Mouse (Mus musculus): Measurements from ENCODE around the gene Nckap5l.
"Not testable (repeated sequence)": the region's sequence is repeated elsewhere in the genome, so short reads cannot be mapped to it uniquely, and the experiment has no call there.

Gene Nckap5l

DNA sequence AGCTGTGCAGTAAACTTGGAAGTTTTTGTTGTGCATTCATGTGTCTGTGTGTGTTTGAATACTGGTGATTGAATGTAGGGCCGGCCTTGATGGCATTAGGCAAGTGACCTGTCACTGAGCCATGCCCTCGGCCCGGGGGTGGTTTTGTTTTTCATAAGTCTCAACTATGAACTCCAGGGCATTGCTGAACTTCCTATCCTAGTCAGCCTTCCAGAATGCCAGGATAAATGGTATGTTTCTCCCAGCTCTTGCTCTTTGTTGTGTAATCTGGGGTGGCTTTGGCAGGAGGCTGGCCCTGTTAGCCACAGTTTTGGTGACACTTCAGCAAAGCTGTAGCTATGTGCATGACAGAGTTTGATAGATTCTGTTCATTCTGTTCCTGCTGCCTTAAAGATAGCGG, 60.7 kb downstream of the Nckap5l start:
- no peak for DNase-seq (ENCODE audit: low spot score in 2 of 2)

GRCm38 (mm10) chr15:99396462-99396861, 61.1 kb downstream of the Nckap5l start:
- DNase-seq (ENCODE audit: low spot score in 2 of 2), result no peak

- peak in 1 of 2 experiments; percentile 43 for DNase-seq (ENCODE audit: low spot score in 2 of 2)
Measured at GRCm38 (mm10) chr15:99393386-99394252, 63.9 kb downstream of the Nckap5l start.

GRCm38 (mm10) chr15:99392486-99393385, 64.8 kb downstream of the Nckap5l start, which contains the start of gene Tmbim6:
Gene Tmbim6 (plus strand): TSS chr15:99392882.
- DNase-seq (ENCODE audit: low spot score in 2 of 2), result peak; percentile 100

DNA sequence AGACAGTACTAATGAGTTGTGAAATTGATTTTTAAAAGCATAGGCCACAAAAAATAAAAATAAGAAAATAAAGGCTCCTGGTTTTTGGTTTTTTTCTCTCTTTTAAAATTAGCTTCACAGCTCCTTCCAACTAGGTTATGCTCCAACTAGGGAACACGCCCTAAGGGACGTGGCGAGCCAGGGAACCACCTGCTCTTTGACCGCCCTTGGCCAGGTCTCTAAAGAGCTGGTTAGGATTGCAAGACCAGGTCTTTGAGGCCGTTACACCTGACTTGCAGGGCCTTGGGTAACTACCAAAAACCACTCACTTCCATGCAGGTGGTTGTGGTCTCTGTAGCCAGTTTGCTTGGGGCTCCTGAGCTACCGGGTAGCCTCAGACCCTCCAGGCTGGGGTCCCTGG, 65.6 kb downstream of the Nckap5l start:
- no peak for DNase-seq (ENCODE audit: low spot score in 2 of 2)

- DNase-seq (ENCODE audit: low spot score in 2 of 2), result no peak
Measured at GRCm38 (mm10) chr15:99390472-99391401, 66.8 kb downstream of the Nckap5l start.

GRCm38 (mm10) chr15:99387976-99388375, 69.6 kb downstream of the Nckap5l start:
- no peak for DNase-seq (ENCODE audit: low spot score in 2 of 2)

GRCm38 (mm10) chr15:99386796-99387195, 70.8 kb downstream of the Nckap5l start:
- no peak for DNase-seq (ENCODE audit: low spot score in 2 of 2)

DNA sequence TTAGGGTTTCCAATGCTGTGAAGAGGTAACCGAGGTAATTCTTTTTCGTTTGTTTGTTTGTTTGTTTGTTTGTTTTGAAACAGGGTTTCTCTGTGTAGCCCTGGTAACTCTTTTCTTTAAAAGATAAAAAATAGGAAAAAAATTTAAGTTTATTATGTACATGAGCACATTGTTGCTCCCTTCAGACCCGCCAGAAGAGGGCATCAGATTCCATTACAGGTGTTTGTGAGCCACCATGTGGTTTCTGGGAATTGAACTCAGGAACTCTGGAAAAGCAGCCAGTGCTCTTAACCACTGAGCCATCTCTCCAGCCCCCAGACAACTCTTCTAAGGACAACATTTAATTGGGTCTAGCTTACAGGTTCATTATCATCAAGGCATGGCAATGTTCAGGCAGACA, 71.4 kb downstream of the Nckap5l start:
- DNase-seq (ENCODE audit: low spot score in 2 of 2), result not testable (repeated sequence)

GRCm38 (mm10) chr15:99384071-99384470, 73.5 kb downstream of the Nckap5l start:
- DNase-seq (ENCODE audit: low spot score in 2 of 2), result no peak

DNA sequence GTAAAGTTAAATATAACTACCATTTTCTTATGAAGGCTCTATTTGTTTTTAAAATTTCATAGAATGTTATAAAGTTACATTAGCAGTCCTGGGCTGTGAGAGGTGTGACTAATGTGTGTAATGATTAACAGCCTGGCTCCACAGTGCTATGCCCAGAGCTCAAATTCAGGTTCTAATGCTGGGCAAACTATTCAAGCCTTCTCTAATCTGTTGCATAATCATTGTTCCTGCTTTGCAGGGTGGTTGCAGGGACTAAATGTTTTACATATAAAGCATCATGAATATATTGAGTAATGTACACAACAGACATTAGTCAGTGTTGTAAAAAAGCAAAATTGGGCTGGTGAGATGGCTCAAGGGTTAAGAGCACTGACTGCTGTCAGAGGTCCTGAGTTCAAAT, 74.7 kb downstream of the Nckap5l start:
- DNase-seq (ENCODE audit: low spot score in 2 of 2), result no peak

DNA sequence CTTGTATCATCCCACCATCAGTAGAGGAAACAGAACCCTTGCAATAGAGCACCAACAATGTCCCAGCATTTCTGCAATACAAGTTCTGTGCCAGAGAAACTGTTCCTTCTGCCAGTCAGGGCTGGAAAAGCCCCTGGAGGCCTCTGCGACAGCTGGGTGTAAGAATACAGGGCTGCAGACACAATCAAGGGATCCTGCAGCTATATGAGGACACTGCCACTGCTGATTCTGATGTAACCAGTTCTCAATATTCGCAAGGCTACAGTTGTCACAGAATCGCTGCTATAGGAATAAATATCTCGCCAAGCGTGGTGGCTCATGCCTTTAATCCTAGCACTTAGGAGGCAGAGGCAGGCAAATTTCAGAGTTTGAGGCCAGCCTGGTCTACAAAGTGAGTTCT, 81.3 kb downstream of the Nckap5l start:
- no peak for DNase-seq (ENCODE audit: low spot score in 2 of 2)

DNA sequence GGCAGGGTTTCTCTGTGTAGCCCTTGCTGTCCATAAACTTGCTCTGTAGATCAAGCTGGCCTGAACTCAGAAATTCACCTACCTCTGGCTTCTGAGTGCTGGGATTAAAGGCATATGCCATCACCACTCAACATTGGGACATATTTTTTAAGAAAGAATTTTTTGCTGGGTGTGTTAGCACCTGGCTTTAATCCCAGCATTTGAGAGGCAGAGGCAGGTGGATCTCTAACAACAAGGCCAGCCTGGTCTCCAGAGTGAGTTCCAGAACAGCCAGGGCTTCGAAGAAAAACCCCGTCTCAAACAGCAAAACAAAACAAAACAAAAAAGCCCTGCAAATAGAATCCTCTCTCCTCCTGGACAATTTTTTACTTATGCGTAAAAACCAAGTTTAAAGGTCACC, 82.0 kb downstream of the Nckap5l start:
- no peak for DNase-seq (ENCODE audit: low spot score in 2 of 2)

DNA sequence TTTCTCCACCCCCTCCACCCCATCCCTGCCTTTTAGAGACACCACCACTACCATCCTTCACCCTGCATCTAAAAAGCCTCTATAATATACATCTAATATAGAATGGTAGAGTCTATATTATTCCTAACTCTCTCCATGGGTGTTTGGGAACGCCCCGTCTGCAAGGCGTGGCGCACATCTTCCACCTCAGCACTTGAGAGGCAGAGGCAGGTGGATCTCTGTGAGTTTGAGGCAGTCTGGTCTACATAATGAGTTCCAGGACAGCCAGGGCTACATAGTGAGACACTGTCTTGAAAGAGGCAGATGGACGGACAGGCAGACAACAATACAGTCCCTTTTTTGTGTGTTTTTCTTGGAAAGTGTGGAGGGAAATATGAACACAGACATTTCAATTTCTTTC, 82.5 kb downstream of the Nckap5l start:
- no peak for DNase-seq (ENCODE audit: low spot score in 2 of 2)

GRCm38 (mm10) chr15:99372761-99373160, 84.8 kb downstream of the Nckap5l start:
- DNase-seq (ENCODE audit: low spot score in 2 of 2), result no peak
